Mouse (Mus musculus) neural tube, embryonic 12.5 days (tissue): ENCODE measurements around the gene Stx5a. TPM values are rescaled to one million over a fixed set of nuclear protein-coding genes. Genes with fewer than 3 reads are reported as not detected.
A peak's percentile ranks its signal among the peaks of the same experiment; 100 is the strongest.

ENCODE experiments used
- ATAC-seq: fragments of 200-750 bp; cut with Nextera tagmentation; 2 replicates; pipeline ENCODE4 v1.8.0; 2017; ENCODE audit warnings: low read depth, mild to moderate bottlenecking, moderate TSS enrichment, moderate library complexity; ENCODE audit not compliant: low FRiP score
- H3K27ac ChIP-seq: fragments of 300-500 bp; sonication (generic); 2 replicates; pipeline ENCODE4 v1.5.1; 2016
- H3K27me3 ChIP-seq: fragments of 300-500 bp; sonication (generic); replicated peaks from 2 replicates; pipeline ENCODE4 v1.6.1; 2016; ENCODE audit warnings: mild to moderate bottlenecking
- H3K36me3 ChIP-seq: fragments of 300-500 bp; sonication (generic); 2 replicates; pipeline ENCODE4 v1.6.1; 2016; ENCODE audit warnings: mild to moderate bottlenecking
- H3K4me1 ChIP-seq: fragments of 300-500 bp; sonication (generic); 2 replicates; pipeline ENCODE4 v1.6.1; 2016
- H3K4me2 ChIP-seq: fragments of 300-500 bp; sonication (generic); replicated peaks from 2 replicates; pipeline ENCODE4 v1.6.1; 2016; ENCODE audit warnings: mild to moderate bottlenecking
- H3K4me3 ChIP-seq: fragments of 300-500 bp; sonication (generic); 2 replicates; pipeline ENCODE4 v1.5.1; 2016
- H3K9ac ChIP-seq: fragments of 300-500 bp; sonication (generic); 2 replicates; pipeline ENCODE4 v1.6.1; 2016; ENCODE audit warnings: mild to moderate bottlenecking
- H3K9me3 ChIP-seq: fragments of 300-500 bp; sonication (generic); 2 replicates; pipeline ENCODE4 v1.6.1; 2016; ENCODE audit warnings: mild to moderate bottlenecking
- WGBS: fragments of 180-500 bp; shearing (Covaris S2); methylation state at CpG from one replicate; pipeline ENCODE4 v1.1.7; 2016; 5-methylcytosine and 5-hydroxymethylcytosine counted together
- polyA plus RNA-seq: library from polyadenylated mRNA; unstranded; fragments of >200 nt; fragmentation: Nextera tagmentation; extraction: Ambion mirVana; gene quantifications from 2 replicates; pipeline ENCODE4 v1.2.1, GENCODE M21; 2016

The Stx5a gene
- polyA plus RNA-seq, 1 experiment from 2014 or later, result 129 TPM

DNA sequence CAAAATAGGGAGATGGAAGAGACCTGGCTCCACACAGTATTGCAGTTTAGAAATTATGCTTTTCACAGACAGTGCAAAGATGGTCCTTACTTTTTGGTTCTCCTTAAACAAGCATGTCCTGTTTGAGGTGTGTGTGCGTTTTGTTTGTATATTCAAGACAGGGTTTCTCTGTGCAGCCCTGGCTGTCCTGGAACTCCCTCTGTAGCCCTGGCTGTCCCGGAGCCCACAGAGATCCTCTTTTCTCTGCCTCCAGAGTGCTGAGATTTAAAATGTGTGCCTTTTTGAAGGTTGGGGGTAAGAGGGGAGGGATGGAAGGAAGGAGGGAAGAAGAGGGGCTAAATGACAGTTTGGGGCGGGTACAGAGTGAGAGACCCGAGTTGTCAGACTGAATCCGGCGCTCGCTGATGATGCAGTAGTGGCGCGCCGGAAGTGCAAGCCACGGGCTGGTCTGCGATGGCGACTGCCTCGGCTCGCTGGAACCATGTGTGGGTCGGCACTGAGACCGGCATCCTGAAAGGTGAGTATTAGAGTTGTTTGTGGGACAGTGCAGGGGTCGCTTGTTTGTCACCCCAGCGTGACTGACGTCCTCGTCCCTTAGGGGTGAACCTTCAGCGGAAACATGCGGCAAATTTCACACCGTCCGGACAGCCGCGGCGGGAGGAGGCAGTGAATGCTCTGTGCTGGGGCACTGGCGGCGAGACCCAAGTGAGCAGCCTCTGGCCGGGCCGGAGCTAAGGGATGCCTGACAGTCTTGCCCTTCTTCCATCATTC is 5.6 kb upstream of the Stx5a start, which contains the start of gene Wdr74:
Gene Wdr74 (plus strand): TSS at position 439 of the 771 bp plus-strand sequence.
- H3K4me2 ChIP-seq, result peak within 1 kb of the TSS; percentile 98
- H3K27me3 ChIP-seq, result no peaks in the 10 kb centered on the region
- under 1% methylated on average over 32 of the region's 32 CpGs for WGBS
- peak within 1 kb of the TSS; percentile 61 for H3K9ac ChIP-seq
- no peaks in the 10 kb centered on the region for H3K9me3 ChIP-seq
- H3K36me3 ChIP-seq, result peaks cover 28% of the 10 kb centered on the region
- H3K27ac ChIP-seq, result no peak within 1 kb of the TSS
- peak; percentile 95 for ATAC-seq
- peak within 1 kb of the TSS; percentile 62 for H3K4me3 ChIP-seq
- H3K4me1 ChIP-seq, result peaks cover 4% of the 10 kb centered on the region

DNA sequence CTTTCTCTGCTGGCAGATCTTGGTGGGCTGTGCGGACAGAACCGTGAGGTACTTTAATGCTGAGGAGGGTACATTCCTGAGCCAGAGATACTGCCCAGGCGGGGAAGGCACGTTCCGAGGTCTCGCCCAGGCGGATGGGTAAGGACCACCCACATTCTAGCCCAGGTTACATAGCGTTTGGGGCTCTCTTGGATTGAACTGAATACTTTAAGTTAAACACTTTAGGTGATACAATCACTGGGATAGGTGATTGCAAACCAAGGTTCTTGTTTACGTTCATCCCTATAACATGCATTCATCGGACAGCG is 5.1 kb upstream of the Stx5a start:
- Histone ChIP-seq H3K9me3 (no peaks in the 10 kb centered on the region), H3K4me3 (peak overlapping the region; percentile 62), H3K4me1 (peaks cover 9% of the 10 kb centered on the region), H3K9ac (peak overlapping the region; percentile 61), H3K36me3 (peaks cover 30% of the 10 kb centered on the region), H3K27me3 (no peaks in the 10 kb centered on the region), H3K4me2 (peak overlapping the region; percentile 98), H3K27ac (no peak overlapping the region)
- WGBS, result 4% methylated on average over 11 of the region's 11 CpGs
- peak; percentile 38 for ATAC-seq

DNA sequence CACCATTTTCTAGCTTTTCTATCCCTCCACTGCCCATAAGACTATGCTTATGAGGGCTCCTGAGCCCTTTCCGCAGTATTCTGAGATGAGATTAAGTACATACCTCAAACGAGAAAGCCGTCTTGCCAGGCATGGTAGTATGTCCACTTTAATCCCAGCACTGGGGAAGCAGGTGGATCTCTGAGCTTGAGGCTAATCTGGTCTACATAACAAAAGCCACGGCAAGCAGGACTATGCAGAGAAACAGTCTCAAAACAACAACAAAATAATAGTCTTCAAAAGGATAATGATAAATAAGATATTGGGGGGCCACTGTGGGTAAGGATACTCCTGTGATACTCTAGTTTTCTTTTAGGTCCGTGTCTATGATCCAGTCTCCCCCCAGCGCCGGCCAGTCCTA is 2.3 kb upstream of the Stx5a start:
- Histone ChIP-seq H3K36me3 (peaks cover 39% of the 10 kb centered on the region), H3K27ac (no peak overlapping the region), H3K27me3 (no peaks in the 10 kb centered on the region), H3K4me2 (no peak overlapping the region), H3K4me1 (peaks cover 19% of the 10 kb centered on the region), H3K4me3 (no peak overlapping the region), H3K9ac (no peak overlapping the region), H3K9me3 (no peaks in the 10 kb centered on the region)
- no peak for ATAC-seq
- WGBS, result 92% methylated on average over 7 of the region's 7 CpGs

DNA sequence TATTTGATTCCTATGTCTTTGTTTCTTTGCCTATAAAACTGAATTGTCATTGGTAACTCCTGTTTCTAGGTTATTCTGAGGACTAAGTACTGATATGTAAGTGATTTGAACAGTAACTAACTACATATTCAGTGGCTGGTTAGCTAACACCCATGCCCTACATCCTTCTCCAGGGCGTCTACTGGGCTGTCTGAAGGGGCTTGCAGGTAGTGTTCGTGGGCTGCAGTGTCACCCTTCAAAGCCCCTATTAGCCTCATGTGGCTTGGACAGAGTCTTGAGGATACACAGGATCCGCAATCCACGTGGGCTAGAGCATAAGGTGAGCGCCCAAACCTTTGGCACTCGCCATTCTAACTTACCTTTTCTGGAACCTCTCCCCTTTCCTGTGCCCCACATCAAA is 1.6 kb upstream of the Stx5a start:
- H3K4me1 ChIP-seq, result peaks cover 19% of the 10 kb centered on the region
- 95% methylated on average over 6 of the region's 6 CpGs for WGBS
- no peak overlapping the region for H3K4me3 ChIP-seq
- no peaks in the 10 kb centered on the region for H3K27me3 ChIP-seq
- H3K27ac ChIP-seq, result no peak overlapping the region
- no peak for ATAC-seq
- H3K4me2 ChIP-seq, result no peak overlapping the region
- no peaks in the 10 kb centered on the region for H3K9me3 ChIP-seq
- H3K36me3 ChIP-seq, result peaks cover 43% of the 10 kb centered on the region
- no peak overlapping the region for H3K9ac ChIP-seq

DNA sequence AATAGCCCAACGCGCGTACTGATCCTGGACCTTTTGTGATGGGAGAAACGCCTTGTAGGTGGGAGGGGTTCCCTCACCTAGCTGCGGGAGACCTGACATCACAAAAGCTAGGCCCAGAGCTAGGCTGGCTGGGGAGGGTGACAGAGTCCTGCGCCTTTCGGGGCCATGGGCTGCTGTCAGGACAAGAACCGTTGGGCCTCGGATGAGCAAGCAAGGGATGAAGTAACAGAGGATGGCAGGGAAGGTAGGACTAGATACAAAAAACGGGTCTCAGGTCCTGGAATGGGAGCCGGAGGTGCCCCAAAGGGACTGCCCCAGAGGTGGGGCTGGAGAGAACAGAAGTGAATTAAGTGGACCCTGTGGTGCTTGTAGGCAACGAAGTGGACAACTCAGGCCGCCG is 610 bp upstream of the Stx5a start, which contains the start of gene 1700092M07Rik:
Gene 1700092M07Rik (plus strand): TSS at position 116 of the 400 bp plus-strand sequence.
- H3K9me3 ChIP-seq, result no peaks in the 10 kb centered on the region
- peak within 1 kb of the TSS; percentile 76 for H3K4me3 ChIP-seq
- H3K36me3 ChIP-seq, result peaks cover 49% of the 10 kb centered on the region
- peaks cover 19% of the 10 kb centered on the region for H3K4me1 ChIP-seq
- peak; percentile 37 for ATAC-seq
- no peaks in the 10 kb centered on the region for H3K27me3 ChIP-seq
- peak within 1 kb of the TSS; percentile 89 for H3K4me2 ChIP-seq
- H3K9ac ChIP-seq, result peak within 1 kb of the TSS; percentile 83
- 69% methylated on average over 14 of the region's 14 CpGs for WGBS
- H3K27ac ChIP-seq, result peak within 1 kb of the TSS; percentile 69; the same call in 1 of the 2 replicates

DNA sequence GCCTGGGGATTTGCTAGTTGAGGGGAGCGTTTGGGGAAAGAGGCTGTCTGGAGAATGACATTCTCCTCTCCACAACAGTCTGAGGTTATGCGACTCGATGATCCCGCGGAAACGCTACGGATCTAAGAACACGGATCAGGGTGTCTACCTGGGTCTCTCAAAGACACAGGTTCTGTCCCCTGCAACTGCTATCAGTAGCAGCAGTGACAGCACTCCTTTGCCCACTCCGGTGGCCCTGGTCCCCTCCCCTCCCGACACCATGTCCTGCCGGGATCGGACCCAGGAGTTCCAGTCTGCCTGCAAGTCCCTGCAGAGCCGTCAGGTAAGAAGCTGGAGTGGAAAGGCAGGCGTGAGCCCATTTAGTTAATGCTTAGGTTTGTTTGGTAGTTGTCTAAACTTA is 963 bp downstream of the Stx5a start:
- Histone ChIP-seq H3K4me2 (peak overlapping the region; percentile 89), H3K9me3 (no peaks in the 10 kb centered on the region), H3K4me3 (peak overlapping the region; percentile 76), H3K36me3 (peaks cover 63% of the 10 kb centered on the region), H3K27ac (no peak overlapping the region), H3K9ac (peak overlapping the region; percentile 83), H3K27me3 (no peaks in the 10 kb centered on the region), H3K4me1 (peaks cover 19% of the 10 kb centered on the region)
- WGBS, result 24% methylated on average over 14 of the region's 14 CpGs
- no peak for ATAC-seq

DNA sequence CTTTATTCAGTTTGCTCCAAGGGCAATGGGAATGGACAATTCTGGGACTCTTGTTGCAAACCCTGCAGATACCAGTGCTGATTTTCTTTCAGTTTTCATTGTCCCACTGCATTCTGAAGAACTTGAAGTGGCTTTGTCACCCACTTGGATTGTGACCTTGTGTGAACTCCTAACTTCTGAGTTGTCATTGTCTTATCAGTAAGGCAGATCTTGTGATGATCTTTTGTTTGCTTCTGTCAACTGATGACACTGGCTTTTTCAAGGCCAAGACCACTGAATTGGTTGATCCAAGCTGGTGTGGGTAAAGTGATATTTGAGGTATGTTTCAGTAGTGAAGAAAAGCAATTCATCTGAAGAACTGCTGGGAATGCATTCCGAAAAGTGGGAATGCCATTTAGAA is 4.2 kb downstream of the Stx5a start:
- H3K4me3 ChIP-seq, result no peak overlapping the region
- H3K36me3 ChIP-seq, result peaks cover 68% of the 10 kb centered on the region
- WGBS, result 98% methylated on average over 1 of the region's 1 CpGs
- H3K9me3 ChIP-seq, result no peaks in the 10 kb centered on the region
- no peak overlapping the region for H3K9ac ChIP-seq
- no peaks in the 10 kb centered on the region for H3K27me3 ChIP-seq
- peaks cover 17% of the 10 kb centered on the region for H3K4me1 ChIP-seq
- no peak overlapping the region for H3K27ac ChIP-seq
- H3K4me2 ChIP-seq, result no peak overlapping the region
- ATAC-seq, result no peak

DNA sequence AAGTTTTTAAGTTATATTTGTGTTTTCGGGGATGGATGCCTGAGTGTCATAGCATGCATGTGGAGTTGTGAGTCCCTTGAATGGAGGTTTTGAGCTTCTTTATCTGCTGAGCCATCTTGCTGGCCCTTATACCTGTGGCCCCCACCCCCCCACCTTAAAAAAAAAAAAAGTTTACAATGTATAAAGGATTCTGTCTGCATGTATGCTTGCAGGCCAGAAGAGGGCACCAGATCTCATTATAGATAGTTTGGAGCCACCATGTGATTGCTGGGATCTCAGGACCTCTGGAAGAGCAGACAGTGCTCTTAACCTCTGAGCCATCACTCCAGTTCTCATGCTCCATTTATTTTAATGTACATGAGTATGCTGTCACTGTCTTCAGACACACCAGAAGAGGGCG is 6.2 kb downstream of the Stx5a start:
- Histone ChIP-seq H3K4me3 (no peak overlapping the region), H3K4me1 (peaks cover 6% of the 10 kb centered on the region), H3K27ac (no peak overlapping the region), H3K9ac (no peak overlapping the region), H3K9me3 (no peaks in the 10 kb centered on the region), H3K36me3 (peaks cover 82% of the 10 kb centered on the region), H3K27me3 (no peaks in the 10 kb centered on the region), H3K4me2 (no peak overlapping the region)
- no peak for ATAC-seq
- 71% methylated on average over 2 of the region's 2 CpGs for WGBS

DNA sequence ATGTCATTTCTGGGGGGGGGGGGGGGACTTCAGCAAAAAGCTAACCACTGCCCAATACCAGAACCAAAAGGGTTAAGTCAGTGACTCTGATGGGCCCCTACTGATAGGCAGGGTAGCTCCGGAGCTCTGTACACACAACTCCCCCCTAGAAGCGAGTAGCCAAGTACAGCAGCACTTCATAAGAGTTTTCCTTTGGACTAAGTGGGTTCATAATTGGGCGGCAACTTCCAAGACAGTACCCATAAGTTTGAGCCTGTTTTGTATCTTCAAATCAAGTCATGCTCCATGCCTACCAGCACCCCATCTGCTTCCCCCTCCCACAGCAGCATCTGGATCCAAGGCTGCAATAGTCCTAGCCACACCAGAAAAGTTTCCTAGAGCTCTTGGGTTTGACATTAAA is 14.4 kb downstream of the Stx5a start:
- no peak overlapping the region for H3K4me3 ChIP-seq

DNA sequence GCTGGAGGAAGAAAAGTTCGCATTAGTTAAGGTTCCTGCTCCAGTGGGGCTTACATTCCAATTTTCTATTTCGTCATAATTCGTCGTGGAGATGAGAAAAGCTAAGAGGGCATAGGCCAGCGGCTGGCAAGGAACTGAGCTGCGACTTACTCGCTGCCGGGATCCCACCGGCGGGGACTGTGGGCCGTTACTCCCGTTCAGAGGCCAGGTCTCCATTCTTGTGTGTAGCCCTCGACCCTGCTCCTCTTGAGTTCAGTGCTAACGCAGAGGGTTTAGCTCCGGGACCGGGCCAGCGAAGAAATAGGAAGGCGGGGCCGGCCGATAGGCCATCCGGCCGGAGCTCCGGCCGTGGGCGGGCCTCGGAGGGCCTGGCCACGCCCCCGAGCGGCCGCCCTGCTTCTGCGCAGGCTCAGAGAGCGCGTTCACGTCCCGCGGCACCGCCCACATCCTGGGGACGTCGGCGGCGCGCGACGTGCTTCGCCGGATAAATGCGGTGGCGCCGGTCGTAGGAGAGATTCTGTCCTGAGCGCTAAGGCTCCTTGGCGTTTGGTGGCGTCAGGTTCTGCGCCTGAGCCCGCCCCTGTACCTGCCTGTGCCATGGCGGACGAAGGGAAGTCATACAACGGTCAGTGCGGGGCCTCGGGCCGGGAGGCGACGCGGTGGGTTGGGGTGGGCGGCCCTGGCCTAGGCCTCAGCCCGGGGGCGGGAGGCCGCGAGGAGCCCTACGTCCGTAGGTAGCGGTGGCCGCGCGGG is 15.6 kb downstream of the Stx5a start, which contains the start of gene Nxf1:
Gene Nxf1 (plus strand): TSS at position 439 of the 753 bp plus-strand sequence.
- WGBS, result 1% methylated on average over 74 of the region's 75 CpGs
- H3K36me3 ChIP-seq, result peaks cover 31% of the 10 kb centered on the region

More for the DNA sequence above, 14.4 kb downstream of the Stx5a start:
- H3K27ac ChIP-seq, result no peak overlapping the region
- no peak overlapping the region for H3K9ac ChIP-seq
- 78% methylated on average over 3 of the region's 3 CpGs for WGBS
- H3K27me3 ChIP-seq, result no peaks in the 10 kb centered on the region
- ATAC-seq, result no peak
- H3K4me1 ChIP-seq, result peaks cover 19% of the 10 kb centered on the region
- H3K36me3 ChIP-seq, result peaks cover 41% of the 10 kb centered on the region
- H3K9me3 ChIP-seq, result no peaks in the 10 kb centered on the region
- H3K4me2 ChIP-seq, result peak overlapping the region; percentile 77

DNA sequence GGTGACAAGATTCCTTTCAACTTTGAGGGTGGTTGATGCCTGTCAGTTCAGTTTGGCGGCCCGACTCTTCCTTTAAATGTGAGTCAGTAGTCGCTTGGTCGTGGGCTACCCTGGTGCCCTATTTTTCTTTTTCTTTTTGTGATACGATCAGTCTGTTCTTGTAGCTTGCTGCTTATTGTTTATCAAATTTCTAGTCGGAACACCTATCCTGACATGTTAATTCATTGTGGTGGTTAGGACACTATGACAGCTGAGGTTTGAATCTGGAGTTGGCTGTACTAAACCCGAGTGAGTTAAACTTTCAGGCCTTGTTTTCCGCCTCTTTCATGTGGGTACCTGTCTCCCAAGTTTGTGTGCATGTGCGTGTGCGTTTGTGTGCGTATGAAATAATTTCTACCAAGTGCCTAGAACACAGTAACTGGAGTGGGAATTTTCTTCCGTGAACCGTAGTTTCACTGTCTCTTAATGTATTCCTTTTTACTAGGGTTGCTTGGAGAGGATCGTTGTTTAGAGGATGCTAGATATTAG is 16.3 kb downstream of the Stx5a start:
- Histone ChIP-seq H3K9me3 (no peaks in the 10 kb centered on the region), H3K4me1 (peaks cover 19% of the 10 kb centered on the region), H3K4me3 (peak overlapping the region; percentile 96), H3K36me3 (peaks cover 31% of the 10 kb centered on the region), H3K27me3 (no peaks in the 10 kb centered on the region), H3K4me2 (peak overlapping the region; percentile 77), H3K27ac (no peak overlapping the region; the same call in 1 of the 2 replicates), H3K9ac (peak overlapping the region; percentile 96)
- WGBS, result 8% methylated on average over 14 of the region's 14 CpGs
- ATAC-seq, result no peak

More for the DNA sequence above, 15.6 kb downstream of the Stx5a start, which contains the start of gene Nxf1:
- no peaks in the 10 kb centered on the region for H3K27me3 ChIP-seq
- H3K9ac ChIP-seq, result peak within 1 kb of the TSS; percentile 96
- H3K4me1 ChIP-seq, result peaks cover 19% of the 10 kb centered on the region
- H3K4me3 ChIP-seq, result peak within 1 kb of the TSS; percentile 96
- H3K4me2 ChIP-seq, result peak within 1 kb of the TSS; percentile 77
- ATAC-seq, result peak; percentile 95
- H3K27ac ChIP-seq, result peak within 1 kb of the TSS; percentile 80
- H3K9me3 ChIP-seq, result no peaks in the 10 kb centered on the region

DNA sequence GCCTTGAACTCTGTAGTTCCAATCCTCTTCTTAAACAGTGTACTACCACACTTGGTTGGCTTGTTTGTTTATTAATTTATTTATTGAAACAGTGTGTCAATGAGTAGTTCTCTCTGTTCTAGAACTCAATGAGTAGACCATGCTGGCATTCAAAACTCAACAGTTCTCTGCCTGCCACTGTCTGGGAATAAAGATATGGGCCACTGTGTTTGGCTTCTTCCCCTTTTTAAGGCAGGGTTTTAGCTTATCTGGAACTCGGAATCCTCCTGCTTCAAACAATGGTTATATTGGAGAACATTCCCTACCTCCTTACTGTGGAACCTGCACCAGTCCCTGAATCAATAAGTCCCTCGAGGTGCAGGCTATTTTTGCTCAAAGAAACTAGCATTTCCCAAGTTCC is 17.7 kb downstream of the Stx5a start:
- H3K4me3 ChIP-seq, result no peak overlapping the region
- no peak for ATAC-seq
- H3K4me2 ChIP-seq, result peak overlapping the region; percentile 77; the same call in 1 of the 2 replicates
- no peak overlapping the region for H3K27ac ChIP-seq
- H3K36me3 ChIP-seq, result peaks cover 35% of the 10 kb centered on the region
- no peaks in the 10 kb centered on the region for H3K27me3 ChIP-seq
- H3K4me1 ChIP-seq, result peaks cover 19% of the 10 kb centered on the region
- no peak overlapping the region for H3K9ac ChIP-seq
- 94% methylated on average over 2 of the region's 2 CpGs for WGBS
- H3K9me3 ChIP-seq, result no peaks in the 10 kb centered on the region
